Mouse (Mus musculus) urinary bladder, postnatal 4 days (tissue): ENCODE results near the gene Eef2.

Experiments
- DNase-seq, 2 experiments: peaks; one replicate each; pipeline ENCODE4 v3.0.0; 2021 to 2022; ENCODE audit warnings: low spot score in 2 of 2

The Eef2 gene

DNA sequence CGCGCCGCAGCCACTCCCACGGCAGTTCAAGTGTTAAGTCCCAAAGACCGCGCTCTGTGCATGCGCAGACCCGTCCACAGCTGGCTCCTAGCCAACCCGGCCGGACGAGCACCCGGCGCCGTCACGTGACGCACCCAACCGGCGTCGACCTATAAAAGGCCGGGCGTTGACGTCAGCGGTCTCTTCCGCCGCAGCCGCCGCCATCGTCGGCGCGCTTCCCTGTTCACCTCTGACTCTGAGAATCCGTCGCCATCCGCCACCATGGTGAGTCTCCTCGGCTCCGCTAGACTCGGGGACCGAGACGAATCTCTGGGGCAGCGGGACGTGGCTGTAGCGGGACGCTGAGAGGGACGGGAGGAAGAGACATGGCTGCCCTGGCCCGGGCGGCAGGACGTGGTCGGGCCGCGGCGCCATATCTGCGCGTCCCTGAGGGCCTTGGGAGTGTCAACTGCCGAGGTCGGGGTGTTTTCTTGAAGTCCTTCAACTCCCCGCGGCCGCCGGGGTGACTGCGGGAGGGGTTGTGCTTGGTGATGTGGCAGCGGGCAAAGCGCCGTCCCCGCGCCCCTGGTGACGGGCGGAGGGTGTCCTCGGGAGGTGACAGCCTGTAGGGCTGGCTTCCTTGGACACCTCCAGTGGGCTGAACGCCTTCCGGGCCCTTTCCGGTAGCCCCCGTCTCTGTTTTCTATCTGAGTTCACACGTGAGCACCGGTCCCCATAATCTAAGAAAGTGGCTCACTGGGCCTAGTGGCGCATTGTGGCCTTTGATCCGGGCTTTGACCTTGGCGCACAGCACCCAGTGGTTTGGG is at the start of gene Eef2:
Eef2 (plus strand) TSS at position 166 of the 806 bp plus-strand sequence.
- DNase-seq = peak; percentile 99 to 100

DNA sequence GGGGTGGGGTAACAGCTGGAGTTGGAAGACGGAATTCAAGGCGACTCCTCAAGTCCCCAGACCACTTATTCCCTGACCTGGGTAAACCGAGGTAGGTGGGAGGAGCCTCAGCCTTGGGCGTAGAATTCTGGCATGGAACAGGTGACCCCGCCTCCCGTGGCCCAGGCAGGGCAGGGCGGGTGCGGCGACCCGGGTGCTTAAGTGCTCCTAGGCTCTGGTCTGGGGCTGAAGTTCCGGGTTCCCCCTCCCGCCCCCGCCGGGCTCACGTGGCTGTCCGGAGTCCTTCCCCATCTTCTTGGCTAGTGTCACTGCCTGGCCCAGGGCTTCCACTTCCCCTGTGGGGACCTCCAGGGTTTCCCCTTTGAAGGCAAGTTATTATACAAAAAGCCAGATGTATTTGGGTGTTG is 42.2 kb upstream of the Eef2 start:
- peak in 1 of 2 experiments; percentile 64 for DNase-seq

DNA sequence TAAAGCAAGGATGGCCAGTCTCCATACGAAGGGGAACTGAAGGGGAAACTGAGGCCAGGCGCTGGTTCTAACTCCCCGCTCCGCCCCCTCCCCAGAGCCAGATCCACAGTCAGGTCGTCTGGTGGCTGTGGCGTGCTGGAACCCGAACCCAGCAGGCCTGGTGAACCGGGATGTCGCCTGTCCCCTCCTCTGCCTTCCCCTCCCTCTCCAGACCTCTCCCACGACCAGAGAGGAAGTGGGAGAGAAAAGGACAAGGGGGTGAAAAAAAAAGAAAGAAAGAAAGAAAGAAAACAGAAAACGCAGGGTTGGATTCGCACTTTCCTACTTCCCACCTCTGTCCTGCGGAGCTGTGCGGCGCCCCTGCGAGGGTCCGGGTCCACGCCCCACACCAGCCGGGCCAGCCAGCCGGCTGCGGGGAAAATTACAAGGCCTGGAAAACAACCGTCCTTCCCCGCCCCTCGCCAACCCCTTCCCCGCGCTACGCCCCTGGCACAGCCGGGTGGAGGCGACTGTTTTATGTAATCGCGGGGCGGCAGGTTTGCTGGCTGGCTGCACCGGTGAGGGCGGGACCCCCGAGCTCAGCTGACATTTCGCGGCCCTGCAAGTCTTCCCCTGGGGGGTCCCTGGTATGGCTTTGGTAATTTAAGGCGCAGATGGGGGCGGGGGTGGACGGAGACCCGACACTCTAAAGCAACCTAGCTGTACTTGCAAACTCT is 41.3 kb upstream of the Eef2 start, which contains the start of gene Zbtb7a:
Zbtb7a (plus strand) TSS at position 255 of the 716 bp plus-strand sequence.
- DNase-seq = no peak

DNA sequence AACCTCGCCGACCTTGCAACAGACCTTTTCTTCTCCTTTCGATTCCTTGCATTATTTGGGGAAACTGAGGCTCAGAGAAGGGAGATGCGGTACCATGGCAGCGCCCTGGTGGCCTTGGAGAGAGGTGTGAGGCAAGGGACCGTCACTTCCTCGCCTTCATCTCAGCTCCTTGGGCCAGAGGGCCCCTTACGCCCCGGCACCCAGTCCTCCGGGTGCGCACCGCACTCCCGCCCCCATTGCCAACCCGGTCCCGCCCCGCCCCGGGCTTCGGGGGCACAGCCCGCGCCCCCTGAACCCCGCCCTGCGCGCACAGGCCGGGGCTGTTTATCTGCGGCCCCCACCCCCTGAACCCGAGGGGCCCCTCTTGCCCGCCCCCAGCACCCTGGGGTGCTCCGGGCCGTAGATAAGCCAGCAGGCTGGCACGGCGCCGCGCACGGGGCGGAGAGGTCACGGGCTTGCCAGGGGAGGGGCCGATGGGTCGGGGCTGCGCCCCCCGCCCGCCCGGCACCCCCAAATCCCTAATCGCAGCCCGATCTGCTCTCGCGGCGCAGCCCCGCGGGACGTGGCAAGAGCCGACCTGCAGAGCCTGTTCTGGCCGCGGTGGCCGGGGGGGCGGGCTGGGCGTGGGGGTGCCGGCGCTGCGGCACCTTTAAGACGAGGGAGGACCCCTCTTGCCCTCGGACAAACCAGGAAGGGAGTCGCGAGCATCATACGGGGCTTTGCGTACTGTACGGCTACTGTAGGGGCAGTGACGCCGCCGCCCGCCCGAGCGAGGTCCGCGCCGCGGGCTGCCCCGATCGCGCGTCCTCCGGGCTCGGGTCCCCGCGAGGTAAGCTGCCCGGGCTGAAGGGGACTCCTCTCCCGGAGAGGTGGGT is 40.4 kb upstream of the Eef2 start:
- peak; percentile 76 to 77 for DNase-seq

DNA sequence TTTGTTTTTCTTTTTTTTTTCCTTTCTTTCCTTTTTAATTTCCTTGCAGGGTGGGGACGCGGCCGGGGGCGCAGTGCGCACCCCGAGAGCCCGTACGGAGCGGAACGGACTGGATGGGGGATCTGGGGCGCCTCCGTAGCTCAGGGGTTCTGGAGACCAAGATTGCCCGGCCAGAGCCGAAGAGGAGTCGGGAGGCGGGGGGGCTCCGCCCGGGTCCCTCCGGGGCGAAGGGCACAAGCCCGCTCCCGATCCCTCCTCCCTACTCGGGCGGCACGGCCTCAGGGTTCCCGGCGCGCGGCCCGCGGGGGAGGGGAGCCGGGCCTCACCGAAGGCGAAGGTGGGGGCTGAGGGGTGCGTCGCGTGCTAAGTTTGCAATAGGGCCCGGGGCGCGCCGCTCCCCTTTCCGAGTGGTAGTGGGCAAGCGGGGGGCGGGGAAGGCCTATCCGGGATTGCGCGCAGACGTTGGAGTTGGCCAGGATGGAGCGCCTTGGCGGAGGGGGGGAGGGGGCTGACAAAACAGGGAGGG is 39.7 kb upstream of the Eef2 start:
- peak; percentile 74 to 75 for DNase-seq

DNA sequence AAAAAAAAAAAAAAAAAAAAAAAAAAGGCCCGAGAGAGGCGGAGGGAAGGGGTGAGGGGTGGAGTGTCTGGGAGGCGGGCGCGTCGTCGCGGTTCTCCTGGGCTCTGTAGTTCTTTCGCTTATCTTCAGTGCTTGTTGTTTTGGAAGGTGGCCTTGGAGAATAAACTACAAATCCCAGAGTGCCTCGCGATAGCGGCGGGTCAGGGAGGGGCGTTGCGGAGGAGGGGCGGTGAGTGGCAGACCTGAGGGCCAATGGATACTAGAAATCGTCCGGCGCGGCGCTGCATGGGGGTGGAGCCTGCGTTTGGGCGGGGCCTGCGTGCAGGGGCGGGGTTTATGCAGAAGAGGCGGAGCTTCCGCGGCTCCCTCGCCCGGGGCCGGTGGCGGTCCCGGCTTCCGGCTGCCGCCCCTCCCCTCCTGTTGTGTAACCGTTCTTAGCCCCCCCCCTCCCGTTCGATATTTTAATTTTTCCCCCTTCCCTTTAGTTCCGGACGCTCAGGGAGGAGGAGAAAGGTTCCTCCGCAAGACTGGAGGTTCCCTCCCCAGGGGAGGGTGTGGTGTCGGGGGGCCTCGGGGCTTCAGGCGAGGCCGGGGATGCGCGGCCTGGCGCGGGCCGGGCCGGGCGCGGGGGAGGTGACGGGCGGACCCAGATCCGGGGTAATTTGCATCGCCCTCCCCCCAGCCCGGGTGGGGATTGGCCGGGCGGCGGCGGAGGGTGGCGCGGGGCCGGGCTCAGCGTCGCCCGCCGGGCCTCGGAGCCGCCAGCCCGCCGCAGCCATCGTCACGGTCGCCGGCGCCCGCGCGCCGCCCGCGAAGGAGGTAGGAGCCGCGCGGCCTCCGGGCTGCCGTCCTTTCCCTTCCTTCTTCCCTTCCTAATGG is 38.9 kb upstream of the Eef2 start:
- peak; percentile 99 to 100 for DNase-seq

DNA sequence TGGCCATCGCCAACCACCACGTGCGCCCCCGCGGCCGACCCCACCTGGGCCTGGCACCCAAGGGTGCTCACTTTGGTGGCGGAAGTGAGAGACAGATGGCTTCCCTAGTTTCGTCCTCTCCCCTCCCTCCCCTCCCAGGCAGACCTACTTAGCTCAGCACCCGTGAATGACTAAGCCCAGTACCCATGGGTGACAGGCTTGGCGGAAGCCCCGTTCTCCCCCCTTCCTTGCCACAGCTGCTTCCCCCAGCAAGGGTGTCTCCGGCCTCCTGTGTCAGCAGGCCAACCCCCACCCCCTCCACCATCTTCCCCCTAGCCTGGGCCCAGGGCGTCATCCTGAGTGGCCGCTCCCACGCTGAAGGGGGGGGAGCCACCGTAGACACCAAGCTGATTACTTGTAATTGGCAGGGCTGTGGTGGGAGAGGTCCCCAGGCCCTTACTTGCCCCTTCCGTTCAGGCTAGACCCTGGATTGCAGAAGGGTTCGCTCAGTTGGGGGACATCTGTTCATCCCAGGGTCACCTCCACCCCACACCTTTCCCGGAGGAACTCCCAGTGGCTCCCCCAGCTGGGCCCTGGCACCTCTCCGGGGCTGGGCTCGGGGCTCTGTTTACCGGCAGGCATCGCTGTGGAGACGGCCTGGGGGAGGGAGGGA is 38.2 kb upstream of the Eef2 start:
- DNase-seq = no peak

DNA sequence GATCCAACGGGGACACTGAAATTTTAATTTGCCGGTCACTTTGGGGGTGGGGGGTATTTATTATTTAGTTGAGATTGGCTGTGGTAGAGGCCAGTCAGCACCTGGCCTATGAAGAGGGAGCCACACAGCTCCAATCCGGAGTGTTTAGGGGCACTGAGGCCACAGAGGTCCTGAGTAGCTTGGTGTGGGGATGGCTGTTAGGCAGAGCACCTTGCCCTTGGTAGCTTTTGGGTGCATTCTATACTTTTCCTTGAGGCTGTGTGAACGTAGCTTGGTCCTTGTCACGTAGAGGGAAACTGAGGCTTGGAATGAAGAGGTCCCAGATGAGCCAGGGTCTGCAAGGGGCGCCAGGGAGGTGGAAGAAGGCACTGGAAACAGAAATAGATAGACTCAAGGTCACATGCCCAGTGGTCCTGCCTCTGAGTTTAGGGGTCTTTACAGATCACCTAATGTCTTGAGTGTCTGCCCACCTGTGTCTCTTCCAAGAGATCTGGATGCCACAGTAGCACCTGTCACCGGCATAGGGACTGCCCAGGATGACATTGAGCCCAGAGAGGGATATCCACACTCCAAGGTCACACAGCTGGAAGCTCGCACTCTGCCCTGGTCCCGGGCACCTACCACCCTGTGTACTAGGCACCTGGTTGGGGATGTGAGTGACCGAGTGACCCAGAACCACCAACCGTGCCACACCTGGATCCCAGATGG is 37.5 kb upstream of the Eef2 start:
- DNase-seq = no peak

DNA sequence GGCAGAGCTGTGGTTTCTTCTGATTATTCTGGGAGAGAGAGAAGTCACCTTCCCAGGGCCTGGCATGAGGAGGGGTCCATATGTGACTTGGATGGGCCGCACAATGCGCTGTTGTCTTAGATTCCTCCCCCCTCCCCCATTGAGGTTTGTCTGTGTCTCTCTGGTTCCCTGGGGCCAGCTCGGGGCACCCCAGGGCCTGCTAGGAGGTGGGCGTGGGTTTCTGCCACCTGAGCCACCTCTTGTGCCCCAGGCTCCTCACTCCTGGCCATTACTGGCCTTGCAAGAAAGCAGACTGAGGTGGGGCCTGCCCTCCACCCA is 36.9 kb upstream of the Eef2 start:
- no peak for DNase-seq

DNA sequence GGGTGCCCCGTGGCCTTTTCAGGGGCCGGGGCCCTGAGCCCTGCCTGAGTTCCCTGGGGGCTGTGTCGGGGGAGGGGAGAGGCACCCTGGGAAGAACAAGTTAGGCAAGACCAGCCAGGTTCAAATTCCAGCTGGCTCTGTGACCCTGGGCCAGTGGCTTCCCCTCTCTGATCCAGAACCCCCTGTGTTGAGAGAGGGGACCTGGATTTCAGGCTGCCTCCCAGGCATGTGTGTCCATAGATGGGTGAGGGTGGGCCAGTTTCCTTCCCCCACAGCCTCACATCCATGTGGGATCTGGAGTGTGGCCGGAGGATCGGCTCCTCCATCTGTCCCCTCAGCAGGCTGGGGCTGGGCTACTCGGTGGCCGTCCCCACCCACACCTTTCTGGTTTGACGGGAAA is 36.4 kb upstream of the Eef2 start:
- no peak for DNase-seq

DNA sequence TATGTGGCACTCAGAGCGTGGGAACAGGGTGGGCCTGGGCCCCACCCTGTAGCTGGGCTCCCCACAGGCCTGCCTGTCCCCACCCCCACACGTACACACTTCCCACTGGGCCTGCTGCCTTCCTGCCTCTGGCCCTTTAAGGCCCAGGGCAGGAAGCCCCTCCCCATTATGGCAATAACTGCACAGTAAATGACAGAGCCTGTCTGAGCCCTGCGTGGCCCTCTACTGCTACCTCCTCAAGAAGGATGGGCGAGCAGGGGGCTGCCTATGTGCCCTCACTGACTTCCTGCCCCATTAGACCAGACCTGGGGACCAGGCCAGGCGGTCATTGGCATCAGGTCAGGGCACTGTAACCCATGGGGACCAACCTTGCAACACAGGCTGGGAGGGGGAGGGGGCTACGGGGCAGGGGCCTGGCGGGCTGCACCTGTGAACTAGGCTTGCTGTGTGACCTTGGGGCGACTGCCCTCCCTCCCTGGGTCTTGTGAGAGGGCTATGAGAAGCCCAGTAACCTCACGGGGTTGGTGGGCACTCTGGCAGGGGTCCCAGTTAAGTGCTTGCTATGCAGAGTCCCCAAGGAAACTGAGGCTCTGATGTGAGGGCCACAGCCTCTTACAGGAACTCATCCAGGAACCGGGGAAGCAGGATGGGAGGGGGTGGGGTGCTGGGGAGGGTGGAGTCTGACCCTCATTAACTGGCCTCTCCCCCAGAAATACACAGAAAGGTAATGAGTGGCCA is 35.5 kb upstream of the Eef2 start:
- DNase-seq = no peak

DNA sequence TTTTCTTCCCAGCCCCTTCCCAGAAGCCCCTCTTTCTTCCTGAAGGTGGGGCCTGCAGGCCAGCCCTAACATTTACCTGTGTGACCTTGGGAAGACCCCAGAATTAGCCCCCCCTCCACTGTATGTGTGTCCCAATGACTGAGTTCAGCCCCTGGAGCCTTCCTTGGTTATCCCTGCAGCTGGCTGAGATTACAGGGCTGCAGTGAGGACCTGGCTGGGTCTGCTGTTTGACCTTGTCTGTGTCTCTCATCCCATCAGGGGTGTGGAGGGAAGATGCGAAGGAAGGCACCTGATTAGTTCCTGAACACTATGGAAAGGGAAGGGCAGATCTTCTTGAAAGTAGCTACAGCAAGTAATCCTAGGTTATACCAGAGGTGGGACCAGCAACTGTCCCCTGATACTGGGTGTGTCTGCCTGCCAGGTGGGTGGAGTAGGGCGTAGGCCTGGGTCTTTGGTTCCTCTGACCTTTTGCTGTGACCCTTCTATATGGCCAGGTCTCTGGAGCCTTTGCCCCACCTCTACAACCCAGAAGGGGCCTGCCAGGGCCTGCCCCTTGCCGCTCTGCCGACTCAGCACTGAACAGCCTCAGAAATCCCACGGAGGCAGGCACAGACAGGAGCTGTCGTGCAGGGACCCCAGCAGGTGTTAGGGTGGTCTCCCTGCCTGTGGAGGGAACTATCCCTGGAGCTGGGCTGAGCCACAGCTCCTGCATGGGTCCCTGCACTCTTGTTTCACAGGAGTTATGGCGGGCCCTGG is 34.8 kb upstream of the Eef2 start:
- DNase-seq = no peak

DNA sequence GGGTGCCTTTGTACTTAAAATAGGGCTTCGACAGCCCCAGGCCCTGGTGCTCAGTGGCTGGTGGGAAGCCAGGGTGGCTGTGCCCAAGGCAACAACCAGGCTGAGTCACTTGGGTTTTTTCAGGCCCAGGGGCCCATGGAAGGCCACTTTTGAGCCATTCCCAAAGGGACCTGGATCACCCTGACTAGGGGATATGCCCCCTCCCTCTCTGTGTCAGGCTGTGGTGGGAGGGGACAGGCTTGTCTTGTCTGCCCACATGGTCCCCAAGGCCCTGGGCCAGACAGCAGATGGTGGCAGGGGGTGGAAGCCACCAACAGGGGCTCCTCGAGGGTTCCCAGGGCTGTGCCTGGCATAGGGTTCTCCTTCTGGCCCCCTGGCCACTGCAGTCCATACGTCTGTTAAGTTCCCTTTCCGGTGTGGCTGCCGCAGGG is 33.9 kb upstream of the Eef2 start:
- DNase-seq = no peak

DNA sequence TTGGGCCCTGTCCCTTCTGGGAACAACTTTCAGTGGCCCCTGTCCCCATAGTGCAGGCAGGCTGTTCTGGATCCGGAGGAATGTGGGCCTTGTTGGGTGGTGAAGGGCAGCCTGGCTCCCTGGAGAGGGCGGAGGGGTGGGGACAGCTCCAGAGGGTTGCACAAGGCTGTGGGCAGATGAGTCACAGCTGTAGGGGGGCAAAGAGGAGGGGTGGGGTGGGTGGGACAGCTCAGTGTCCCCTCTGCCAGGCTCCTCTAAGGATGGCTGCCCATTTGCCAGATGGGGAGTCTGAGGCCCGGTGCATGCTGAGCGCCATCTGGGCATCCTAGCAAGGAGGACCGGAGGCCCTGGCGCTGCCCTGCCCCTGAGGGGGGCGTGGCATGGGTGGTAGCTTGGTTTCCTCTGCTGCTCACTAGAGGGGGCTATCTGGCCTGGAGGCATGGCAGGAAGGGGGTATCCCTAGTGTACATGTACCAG is 33.2 kb upstream of the Eef2 start:
- no peak for DNase-seq

DNA sequence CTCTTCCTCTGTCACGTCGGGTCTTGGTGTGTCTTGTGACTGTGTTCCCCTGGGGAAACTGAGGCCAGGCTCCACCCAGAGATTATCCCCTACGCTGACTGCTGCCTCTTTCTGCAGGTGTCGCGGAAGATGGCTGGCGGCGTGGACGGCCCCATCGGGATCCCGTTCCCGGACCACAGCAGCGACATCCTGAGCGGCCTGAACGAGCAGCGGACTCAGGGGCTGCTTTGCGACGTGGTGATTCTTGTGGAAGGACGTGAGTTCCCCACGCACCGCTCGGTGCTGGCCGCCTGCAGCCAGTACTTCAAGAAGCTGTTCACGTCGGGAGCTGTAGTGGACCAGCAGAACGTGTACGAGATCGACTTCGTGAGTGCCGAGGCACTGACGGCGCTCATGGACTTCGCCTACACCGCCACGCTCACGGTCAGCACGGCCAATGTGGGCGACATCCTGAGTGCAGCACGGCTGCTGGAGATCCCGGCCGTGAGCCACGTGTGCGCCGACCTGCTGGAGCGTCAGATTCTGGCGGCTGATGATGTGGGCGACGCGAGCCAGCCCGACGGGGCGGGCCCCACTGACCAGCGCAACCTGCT is 32.5 kb upstream of the Eef2 start:
- DNase-seq = no peak

DNA sequence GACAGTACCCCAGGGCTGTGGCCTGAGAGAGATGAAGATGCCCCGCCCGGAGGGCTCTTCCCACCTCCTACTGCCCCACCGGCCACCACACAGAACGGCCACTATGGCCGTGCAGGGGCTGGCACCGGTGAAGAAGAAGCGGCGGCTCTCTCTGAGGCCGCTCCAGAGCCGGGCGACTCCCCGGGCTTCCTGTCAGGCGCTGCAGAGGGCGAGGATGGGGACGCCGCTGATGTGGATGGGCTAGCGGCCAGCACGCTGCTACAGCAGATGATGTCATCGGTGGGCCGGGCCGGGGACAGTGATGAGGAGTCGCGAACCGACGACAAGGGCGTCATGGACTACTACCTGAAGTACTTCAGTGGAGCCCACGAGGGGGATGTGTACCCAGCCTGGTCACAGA is 31.8 kb upstream of the Eef2 start:
- no peak for DNase-seq

DNA sequence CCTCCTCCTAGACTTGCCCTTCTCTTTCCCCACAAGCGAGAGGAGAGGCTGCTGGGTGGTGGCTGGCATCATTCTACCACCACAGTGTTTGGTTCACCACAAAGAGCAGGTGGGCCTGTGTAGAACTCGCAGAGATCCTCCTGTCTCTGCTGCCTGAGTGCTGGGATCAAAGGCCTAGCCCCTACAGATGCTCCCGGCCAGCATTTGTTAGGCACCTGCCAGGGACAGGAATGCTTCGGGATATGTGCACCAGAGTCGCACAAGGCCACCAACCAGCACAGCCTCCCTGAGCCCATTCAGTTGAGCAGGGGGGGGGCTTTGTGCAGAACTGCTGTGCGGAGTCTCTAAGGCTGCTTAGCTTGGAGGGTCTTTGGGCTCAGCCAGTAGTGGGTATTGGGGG is 31.1 kb upstream of the Eef2 start:
- DNase-seq = no peak

DNA sequence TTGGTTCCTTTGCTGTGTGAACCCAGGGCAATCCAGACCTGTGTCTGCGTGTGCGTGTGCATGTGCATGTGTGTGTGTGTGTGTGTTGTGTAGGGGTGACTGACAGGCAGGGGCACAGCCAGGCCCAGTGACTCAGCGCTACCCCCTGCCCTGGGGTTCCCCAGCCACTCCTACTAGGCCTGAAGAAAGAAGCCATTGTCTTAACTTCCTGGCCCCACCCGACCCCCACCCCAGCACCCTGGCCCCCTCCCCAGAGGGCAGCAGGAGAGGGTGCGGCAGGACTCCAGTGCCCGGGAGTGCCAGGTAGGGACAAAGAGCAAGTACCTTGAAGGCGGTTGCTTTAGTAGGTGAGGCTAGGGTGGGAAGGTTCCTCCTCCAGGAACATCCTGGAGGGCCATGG is 30.7 kb upstream of the Eef2 start:
- DNase-seq = no peak
